Mouse (Mus musculus) layer of hippocampus, adult 2 months (tissue): ENCODE measurements at regions not wholly inside any gene's neighbourhood (a gene's known extent, or its start where the extent isn't known, plus 50 kb on each side); places are given as distances from the start of the nearest gene placed in this dataset.

Experiments used
- DNase-seq, 2 experiments: peaks; one replicate each; pipeline ENCODE4 v3.0.0; 2022; ENCODE audit warnings: low spot score in 2 of 2
- H3K27ac ChIP-seq: fragments of 200-600 bp; 2 replicates; pipeline ENCODE4 v1.8.1; 2022
- H3K4me3 ChIP-seq: fragments of 200-600 bp; 2 replicates; pipeline ENCODE4 v1.8.1; 2022; ENCODE audit warnings: mild to moderate bottlenecking
- CTCF ChIP-seq: fragments of 200-600 bp; conservative IDR thresholded peaks from 2 replicates; pipeline ENCODE4 v1.8.1; 2022; ENCODE audit warnings: antibody characterized with exemption, mild to moderate bottlenecking, moderate library complexity

DNA sequence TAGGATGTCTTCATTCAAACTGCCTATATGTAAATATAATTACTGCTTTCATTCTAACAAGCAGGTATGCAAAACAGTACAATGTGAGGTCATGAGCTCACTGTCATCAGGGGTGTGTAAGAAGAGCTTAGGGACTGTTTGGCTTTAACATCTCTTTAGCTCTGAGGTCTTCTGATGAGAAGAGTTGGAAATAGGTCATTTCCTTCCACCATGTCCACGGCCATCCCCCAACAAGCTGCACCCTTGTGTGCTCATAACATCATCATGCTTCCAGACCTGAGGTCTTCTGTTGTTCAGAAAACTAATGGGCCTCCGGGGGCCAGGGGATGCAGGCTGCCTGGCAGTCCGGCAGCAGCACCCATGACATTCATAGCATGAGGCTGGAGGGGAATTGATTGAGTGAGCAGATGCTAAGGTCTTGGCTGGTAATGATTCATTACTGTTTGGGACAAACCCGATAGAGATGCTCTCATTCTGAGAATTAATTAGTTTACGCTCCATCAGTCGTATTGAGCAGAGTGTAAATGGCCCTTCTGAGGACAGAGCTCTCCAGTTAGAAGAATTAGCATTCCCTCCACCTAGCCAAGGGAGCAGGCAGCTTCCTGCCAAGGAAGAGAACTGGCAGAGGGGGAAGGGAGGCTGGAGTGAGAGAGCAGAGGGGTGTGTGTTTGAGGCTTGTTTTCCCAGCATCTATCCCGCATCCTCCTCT, 64.0 kb downstream of the Rps24 start:
- no peak overlapping the region for H3K4me3 ChIP-seq
- TF ChIP-seq CTCF = no peak
- peak; percentile 50 to 69 for DNase-seq
- H3K27ac ChIP-seq = peak overlapping the region; percentile 85

DNA sequence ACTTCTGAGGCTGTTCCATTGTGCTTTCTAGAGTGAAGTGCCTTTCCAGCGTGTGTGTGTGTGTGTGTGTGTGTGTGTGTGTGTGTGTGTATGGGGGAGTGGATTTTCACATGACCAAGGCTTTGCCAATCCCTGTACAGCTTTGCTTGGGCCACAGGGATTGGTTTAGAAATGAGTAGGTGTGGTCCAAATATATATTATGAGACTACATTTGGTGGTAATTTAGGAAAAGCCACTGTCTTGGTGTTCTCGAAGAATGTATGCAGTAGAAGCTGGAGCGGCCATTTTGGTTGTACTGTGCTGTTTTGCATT, 64.5 kb downstream of the Rps24 start:
- H3K4me3 ChIP-seq = no peak overlapping the region
- no peak for TF ChIP-seq CTCF
- H3K27ac ChIP-seq = peak overlapping the region; percentile 68
- DNase-seq = no peak

DNA sequence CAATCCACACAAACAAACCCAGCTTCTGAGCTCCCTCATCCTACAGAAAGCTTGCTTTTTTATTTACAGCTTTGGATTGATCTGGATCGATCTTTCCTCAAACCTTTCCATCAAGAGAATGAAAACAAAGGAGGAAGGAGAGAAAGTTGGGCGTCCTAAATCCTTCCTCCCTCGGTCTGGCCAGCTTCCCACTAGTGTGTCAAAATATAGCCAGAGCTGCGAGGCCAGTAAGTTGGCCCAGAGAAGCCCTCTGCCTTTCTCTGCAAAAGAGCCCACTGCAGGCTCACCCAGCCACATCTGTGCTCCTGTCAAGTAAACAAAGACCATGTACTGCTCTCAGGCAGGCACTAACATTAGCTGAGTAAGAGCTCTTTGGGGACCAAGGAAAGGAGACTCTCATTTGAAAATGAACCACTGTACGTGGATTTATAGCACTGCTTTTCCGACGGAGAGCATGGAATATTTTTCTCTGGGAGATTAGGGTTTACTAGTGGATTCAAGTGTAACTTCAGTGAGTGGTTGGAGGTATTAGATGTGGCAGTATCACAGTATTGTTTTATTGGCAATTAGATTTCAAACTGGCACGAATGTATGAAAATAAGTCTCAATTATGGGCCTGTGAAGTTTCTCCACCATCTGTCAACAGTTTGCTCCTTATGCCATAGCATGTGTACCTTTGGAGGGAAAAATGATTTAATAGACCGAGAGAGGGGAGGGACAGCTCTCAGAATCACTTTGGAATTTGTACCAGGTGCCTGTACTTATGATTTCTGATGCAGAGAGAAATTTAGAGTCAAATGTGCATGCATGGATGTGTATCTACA, 78.1 kb downstream of the Rps24 start:
- no peak for TF ChIP-seq CTCF
- H3K4me3 ChIP-seq = no peak overlapping the region
- H3K27ac ChIP-seq = peak overlapping the region; percentile 46; the same call in 1 of the 2 replicates
- DNase-seq = peak; percentile 28 to 54

DNA sequence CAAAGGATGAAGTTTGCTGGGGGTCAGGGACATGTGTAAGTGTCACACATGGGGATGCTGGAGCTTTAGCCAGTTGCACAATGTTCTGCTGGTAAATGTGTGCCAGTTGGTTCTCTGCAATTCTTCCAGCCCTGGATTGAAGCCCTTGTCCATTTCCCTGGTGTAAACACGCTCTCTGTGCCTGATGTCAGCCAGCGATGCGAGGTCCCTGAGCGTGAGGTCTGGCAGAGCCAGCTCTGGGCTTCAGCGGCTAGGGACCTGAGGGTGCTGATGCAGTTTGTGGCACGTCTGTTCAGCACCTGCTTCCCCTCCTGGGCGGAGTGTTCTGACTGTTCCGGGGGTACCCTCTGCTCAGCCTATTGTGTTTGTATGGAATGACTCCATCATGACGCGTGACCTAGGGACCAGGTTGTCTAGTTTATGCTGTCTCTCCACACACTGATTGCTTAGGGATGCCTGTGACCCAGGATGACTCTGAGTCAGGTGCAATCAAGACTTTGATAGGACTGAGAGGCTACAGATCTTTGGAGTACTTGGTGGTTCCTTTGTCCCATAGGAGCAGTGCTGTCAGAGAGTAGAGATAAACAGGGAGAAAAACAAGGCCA, 78.9 kb downstream of the Rps24 start:
- no peak overlapping the region for H3K4me3 ChIP-seq
- H3K27ac ChIP-seq = peak overlapping the region; percentile 46; the same call in 1 of the 2 replicates
- no peak for DNase-seq
- no peak for TF ChIP-seq CTCF

DNA sequence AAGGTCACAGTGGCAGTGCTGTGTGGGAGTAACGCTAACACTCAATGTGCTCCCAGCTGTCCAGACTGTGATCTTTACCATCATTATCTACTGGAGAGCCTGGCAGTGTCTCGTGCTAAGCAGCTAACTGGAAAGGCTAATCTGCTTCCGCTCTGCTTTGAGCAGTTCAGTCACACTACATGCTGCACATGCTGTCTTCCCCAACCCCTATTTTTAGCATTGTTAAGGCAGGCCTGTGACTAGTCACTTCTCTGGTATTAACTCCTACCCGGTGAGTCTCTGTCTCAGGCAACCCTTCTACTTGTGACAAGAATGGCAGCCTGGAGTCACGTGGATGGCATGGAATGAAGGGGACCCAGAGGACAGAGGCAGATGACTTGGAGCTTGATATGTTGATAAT, 88.2 kb downstream of the Rps24 start:
- peak overlapping the region; percentile 68; the same call in 1 of the 2 replicates for H3K27ac ChIP-seq
- DNase-seq = no peak
- no peak overlapping the region for H3K4me3 ChIP-seq
- TF ChIP-seq CTCF = no peak

DNA sequence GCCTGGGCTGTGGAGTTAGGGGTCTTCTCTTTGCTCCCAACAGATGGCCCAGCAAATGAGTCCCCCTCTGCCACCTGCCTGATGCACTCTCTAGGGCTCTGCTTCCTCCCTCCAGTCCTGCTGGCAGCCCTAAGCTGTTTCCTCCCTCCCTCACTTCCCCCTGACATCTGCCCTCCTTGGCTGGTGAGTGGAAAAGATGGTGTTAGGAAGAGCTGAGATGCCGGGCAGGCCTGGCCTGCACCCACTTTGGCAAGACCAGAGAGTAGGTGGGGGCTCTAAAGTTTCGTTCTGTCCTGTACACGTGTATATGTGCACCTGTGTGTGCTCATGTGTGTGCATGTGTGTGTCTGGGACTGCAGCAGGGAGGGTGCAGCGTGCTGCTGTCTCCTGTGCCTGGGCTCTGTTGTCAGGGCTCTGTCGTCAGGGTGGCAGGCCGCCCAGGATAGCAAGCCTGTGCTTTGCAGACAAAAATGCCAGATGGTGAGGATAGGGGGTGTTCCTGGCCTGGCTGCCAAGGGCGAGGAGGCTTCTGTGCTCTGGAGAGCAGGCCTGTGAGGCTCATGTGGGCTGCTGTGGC, 91.7 kb downstream of the Rps24 start:
- Histone ChIP-seq H3K27ac (peak overlapping the region; percentile 94), H3K4me3 (no peak overlapping the region)
- DNase-seq = peak; percentile 93 to 95
- TF ChIP-seq CTCF = no peak; the same call in 1 of the 2 replicates

DNA sequence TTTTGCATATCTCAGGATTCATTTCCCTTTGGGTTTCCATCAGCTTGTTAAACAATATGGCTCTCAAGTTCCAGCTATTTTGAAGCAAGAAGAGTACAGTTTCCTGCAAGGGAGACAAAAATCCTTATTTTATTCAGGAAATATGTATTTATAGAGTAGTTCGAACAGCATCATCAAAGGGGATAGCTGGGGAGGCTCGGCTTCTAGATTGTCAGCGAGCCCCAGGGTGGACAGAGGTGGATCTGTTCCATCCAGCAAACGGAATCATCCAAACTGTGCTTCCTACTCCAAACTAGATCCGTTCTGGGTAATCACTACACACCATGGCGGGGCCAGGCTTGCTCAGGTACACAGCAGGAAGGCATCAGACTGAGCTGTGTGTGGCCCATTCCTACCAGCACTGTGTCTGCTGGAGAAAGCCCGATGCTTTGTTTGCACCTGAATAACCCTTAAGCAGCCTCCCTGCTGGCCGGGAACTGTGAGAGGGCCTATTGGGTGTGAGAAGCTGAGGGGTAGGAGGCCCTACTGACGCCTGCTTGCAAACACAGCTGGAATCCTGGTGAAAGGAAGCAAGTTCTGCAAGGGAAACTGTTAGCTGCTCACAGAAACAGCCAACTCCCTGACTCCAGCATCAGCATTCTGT, 92.3 kb downstream of the Rps24 start:
- H3K27ac ChIP-seq = peak overlapping the region; percentile 94
- H3K4me3 ChIP-seq = no peak overlapping the region
- peak in 1 of 2 experiments; percentile 22 for DNase-seq
- no peak for TF ChIP-seq CTCF

DNA sequence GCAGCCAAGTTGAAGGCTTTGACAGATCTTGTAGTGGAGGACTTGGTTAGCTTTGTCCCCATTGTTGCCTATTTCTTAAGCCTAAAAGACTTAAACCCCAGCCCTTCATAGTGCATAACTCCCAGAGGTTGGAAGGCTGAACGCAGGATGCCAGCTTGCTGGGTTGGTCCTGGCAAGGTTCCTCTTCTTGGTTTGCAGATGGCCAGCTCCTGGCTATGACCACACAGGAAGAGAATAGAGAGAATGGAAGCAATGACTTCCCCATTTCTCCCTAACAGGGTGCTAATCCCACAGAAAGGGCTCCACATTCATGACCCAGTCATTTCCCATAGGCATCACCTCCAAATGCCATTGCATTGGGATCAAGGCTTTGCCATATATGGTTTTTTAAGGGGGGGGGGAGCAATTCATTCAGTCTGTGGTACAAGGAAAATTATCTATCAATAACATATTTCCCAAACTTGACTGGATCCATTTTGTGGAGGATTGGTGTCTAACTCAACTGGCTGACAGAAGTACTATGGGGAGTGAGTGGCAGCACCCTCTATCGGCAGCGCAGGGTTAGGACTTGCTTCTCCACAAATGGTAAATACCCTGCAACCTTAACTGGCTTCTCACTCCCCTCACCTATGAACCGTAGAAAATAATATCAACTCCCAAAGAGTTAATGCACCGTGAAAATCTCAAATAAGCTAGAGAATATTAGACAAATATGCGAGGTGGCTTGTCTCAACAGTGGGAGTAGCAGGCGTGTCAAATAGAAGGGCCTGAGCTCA, 99.4 kb downstream of the Rps24 start:
- no peak for DNase-seq
- Histone ChIP-seq H3K27ac (peak overlapping the region; percentile 77), H3K4me3 (no peak overlapping the region)
- TF ChIP-seq CTCF = peak; percentile 68

DNA sequence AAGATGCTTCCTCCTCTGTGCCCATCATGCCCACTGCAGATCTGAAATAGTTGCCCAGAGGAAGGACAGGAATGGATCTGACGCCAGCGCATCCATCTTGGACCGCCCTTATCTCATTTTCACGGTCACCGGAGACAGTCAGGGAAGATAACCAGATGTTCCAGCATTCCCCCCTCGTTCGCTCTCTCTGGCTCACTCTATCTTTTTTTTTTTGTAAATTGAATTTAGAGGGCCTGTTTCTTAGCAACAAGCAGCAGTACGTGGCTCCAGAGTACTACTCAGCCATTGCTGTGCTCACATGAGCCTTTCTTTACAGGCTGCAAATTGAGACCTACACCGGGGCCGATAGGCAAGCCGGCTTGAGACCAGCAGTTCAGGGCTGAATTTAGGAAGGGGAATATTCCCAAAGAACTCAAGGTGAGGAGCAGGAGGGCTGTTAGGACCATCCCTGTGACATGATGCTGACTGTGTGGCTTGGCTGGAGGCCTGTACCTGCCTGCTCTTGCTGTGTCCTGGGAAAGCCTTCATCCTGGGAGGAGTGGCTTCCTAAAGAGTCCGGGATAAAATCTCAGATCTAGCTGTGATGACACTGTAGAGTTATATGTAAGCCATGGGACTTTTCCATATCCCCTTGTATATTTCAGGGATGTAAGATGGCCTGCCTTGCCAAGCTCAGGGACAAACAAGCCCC, 100.2 kb downstream of the Rps24 start:
- DNase-seq = peak; percentile 16
- peak overlapping the region; percentile 77 for H3K27ac ChIP-seq

DNA sequence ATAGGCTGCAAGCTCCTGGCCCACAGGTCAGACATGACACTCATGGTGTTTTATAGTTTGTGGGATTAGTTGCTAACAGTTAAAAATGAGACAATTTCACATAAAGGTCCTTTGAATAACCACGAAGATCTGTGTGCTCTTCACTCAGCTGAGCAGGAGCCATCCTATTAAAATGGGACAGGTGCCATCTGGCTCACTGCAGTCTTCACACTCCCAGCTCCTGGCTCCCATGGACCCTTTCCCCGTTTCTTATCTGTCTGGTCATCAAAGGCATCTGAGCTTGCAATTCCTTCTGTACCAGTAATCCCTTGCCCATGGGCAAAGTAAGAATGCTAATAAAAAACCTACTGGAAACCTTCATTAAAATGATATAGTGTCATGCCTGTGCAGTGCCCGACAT, 101.1 kb downstream of the Rps24 start:
- no peak for TF ChIP-seq CTCF
- Histone ChIP-seq H3K27ac (no peak overlapping the region), H3K4me3 (no peak overlapping the region)
- no peak for DNase-seq

More for the DNA sequence above, 100.2 kb downstream of the Rps24 start:
- TF ChIP-seq CTCF = no peak
- no peak overlapping the region for H3K4me3 ChIP-seq

DNA sequence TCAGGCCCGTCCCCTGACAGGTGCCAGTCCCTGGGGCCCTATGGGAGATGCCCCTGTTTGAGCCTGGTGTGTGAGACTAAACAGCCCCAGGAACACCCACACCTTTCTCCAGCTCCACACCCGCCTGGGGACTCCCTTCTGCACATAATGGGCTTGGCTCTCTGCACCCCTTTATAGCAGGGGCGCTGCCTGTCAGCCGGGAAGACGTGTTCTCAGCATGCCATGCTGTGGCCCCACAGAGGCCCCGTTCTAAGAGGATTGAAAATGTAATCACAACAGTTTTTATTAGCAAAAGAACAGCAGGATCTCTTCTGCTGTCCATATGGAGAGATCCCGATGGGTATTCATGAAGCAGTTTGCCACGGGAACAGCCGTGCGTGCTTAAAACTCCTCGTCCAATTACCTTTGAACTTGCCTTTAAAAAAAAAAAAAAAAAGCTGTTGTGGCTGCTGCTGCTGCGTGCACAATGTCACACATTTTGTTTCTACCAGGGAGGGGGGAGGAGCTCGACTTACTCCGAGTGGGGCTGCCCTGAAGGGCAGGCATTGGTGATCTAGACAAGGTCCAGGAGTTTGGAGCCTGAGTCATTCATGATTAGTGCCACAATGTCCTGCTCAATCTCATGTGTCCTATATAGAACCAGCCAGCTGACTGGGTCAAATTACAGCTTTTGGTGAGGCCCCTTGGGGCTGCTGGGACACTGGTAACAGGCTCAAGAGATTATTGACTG, 119.7 kb downstream of the Rps24 start:
- TF ChIP-seq CTCF = no peak
- DNase-seq = peak in 1 of 2 experiments; percentile 33
- Histone ChIP-seq H3K27ac (peak overlapping the region; percentile 69), H3K4me3 (no peak overlapping the region)
